Mouse (Mus musculus) midbrain, embryonic 16.5 days (tissue): ENCODE results near the gene Olfr1118. TPM values are rescaled to one million over a fixed set of nuclear protein-coding genes. Genes with fewer than 3 reads are reported as not detected.
"Not testable (repeated sequence)": the region's sequence is repeated elsewhere in the genome, so short reads cannot be mapped to it uniquely, and the experiment has no call there.

Experiments used
- ATAC-seq: fragments of 200-750 bp; cut with Nextera tagmentation; 2 replicates; pipeline ENCODE4 v1.8.0; 2017; ENCODE audit warnings: moderate TSS enrichment
- H3K27ac ChIP-seq: fragments of 300-500 bp; sonication (generic); 2 replicates; pipeline ENCODE4 v1.5.1; 2014; ENCODE audit warnings: mild to moderate bottlenecking, low read length, mixed read lengths
- H3K27me3 ChIP-seq: fragments of 300-500 bp; sonication (generic); 2 replicates; pipeline ENCODE4 v1.6.1; 2014; ENCODE audit warnings: low read depth, low read length, mixed read lengths; ENCODE audit not compliant: control insufficient read depth, insufficient read depth
- H3K36me3 ChIP-seq: fragments of 300-500 bp; sonication (generic); 2 replicates; pipeline ENCODE4 v1.6.1; 2014; ENCODE audit warnings: mild to moderate bottlenecking, low read length, moderate library complexity, mixed read lengths; ENCODE audit not compliant: control insufficient read depth, insufficient read depth
- H3K4me1 ChIP-seq: fragments of 300-500 bp; sonication (generic); 2 replicates; pipeline ENCODE4 v1.6.1; 2014; ENCODE audit warnings: mild to moderate bottlenecking, low read length, mixed read lengths; ENCODE audit not compliant: control insufficient read depth, insufficient read depth
- H3K4me2 ChIP-seq: fragments of 300-500 bp; sonication (generic); 2 replicates; pipeline ENCODE4 v1.6.1; 2014; ENCODE audit warnings: mild to moderate bottlenecking, low read length, mixed read lengths
- H3K4me3 ChIP-seq: fragments of 300-500 bp; sonication (generic); 2 replicates; pipeline ENCODE4 v1.5.1; 2014; ENCODE audit warnings: low read depth, mild to moderate bottlenecking, low read length, moderate library complexity, mixed read lengths
- H3K9ac ChIP-seq: fragments of 300-500 bp; sonication (generic); 2 replicates; pipeline ENCODE4 v1.6.1; 2014; ENCODE audit warnings: low read depth, low read length, mixed read lengths
- H3K9me3 ChIP-seq: fragments of 300-500 bp; sonication (generic); replicated peaks from 2 replicates; pipeline ENCODE4 v1.6.1; 2014; ENCODE audit warnings: mild to moderate bottlenecking, low read length, mixed read lengths; ENCODE audit not compliant: control insufficient read depth, poor library complexity, severe bottlenecking
- WGBS: fragments of 180-500 bp; shearing (Covaris S2); extraction: QIAGEN DNeasy Blood & Tissue Kit; methylation state at CpG from one replicate; pipeline ENCODE4 v1.1.7; 2014; 5-methylcytosine and 5-hydroxymethylcytosine counted together
- polyA plus RNA-seq: library from polyadenylated mRNA; unstranded; fragments of >200 nt; fragmentation: Nextera tagmentation; extraction: Ambion mirVana; gene quantifications from 2 replicates; pipeline ENCODE4 v1.2.1, GENCODE M21; 2015

The Olfr1118 gene
- not detected in 2 replicates for polyA plus RNA-seq

GRCm38 (mm10) chr2:87307281-87307680, at the start of gene Olfr1118:
Gene Olfr1118 (plus strand): TSS chr2:87307581.
- H3K4me2 ChIP-seq: no peak within 1 kb of the TSS
- ATAC-seq: no peak
- WGBS: 79% methylated on average over 1 of the region's 1 CpGs
- H3K36me3 ChIP-seq: no peaks in the 10 kb centered on the region
- no peak within 1 kb of the TSS for H3K9ac ChIP-seq
- H3K9me3 ChIP-seq: no peaks in the 10 kb centered on the region
- H3K4me1 ChIP-seq: no peaks in the 10 kb centered on the region
- H3K27ac ChIP-seq: no peak within 1 kb of the TSS
- no peak within 1 kb of the TSS for H3K4me3 ChIP-seq
- H3K27me3 ChIP-seq: no peaks in the 10 kb centered on the region

DNA sequence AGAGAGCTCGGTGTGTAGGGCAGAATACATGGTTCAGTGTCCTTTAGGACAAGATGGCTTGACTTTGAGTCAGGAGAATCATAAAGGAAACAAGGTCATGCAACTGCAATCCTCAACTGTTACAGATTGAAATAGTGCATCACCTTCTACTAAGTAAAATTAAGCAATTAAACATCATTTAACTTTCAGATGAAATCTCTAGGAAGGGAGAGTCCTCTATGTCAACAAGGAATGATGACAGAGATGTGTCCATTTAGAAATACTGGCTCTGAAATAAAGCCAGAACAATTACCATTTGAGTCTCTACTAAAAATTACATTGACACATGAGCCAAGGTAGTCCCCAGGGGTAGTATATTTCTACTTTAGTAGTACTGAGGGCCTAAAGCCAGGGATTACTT, 40.1 kb upstream of the Olfr1118 start, which contains the start of gene Olfr1116:
TSS of gene Olfr1116 (plus strand) at position 301 of the 400 bp plus-strand sequence.
- Histone ChIP-seq H3K9me3 (no peaks in the 10 kb centered on the region), H3K4me2 (no peak within 1 kb of the TSS), H3K9ac (no peak within 1 kb of the TSS), H3K4me1 (no peaks in the 10 kb centered on the region), H3K27ac (no peak within 1 kb of the TSS), H3K36me3 (no peaks in the 10 kb centered on the region), H3K4me3 (no peak within 1 kb of the TSS), H3K27me3 (no peaks in the 10 kb centered on the region)
- WGBS: 83% methylated on average over 1 of the region's 1 CpGs
- no peak for ATAC-seq

DNA sequence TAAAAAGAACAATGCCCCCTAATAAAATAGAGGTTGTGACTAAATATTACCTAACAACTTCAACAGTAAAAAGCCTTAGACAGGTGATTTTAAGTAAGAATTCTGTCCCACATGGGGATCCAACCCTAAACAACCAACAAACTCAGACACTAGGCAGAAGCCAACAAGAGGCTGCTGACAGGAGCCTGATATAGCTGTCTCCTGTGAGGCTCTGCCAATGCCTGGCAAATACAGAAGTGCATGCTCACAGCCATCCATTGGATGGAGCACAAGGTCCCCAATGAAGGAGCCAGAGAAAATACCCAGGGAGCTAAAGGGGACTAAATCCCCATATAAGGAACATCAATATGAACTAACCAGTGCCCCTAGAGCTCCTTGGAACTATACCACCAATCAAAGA, 13.4 kb upstream of the Olfr1118 start:
- not testable (repeated sequence) for H3K4me3 ChIP-seq, H3K36me3 ChIP-seq, H3K27me3 ChIP-seq, H3K9ac ChIP-seq, H3K4me1 ChIP-seq, H3K9me3 ChIP-seq, ATAC-seq, H3K4me2 ChIP-seq, H3K27ac ChIP-seq

- 60% methylated on average over 2 of the region's 2 CpGs for WGBS
- ATAC-seq: no peak
- Histone ChIP-seq H3K9ac (no peak within 1 kb of the TSS), H3K27me3 (no peaks in the 10 kb centered on the region), H3K4me1 (no peaks in the 10 kb centered on the region), H3K27ac (no peak within 1 kb of the TSS), H3K4me2 (no peak within 1 kb of the TSS), H3K36me3 (no peaks in the 10 kb centered on the region), H3K4me3 (no peak within 1 kb of the TSS), H3K9me3 (no peaks in the 10 kb centered on the region)
Observed at GRCm38 (mm10) chr2:87354515-87354914, 47.1 kb downstream of the Olfr1118 start, which contains the start of gene Olfr1120. Gene Olfr1120 (plus strand): TSS chr2:87354815.

DNA sequence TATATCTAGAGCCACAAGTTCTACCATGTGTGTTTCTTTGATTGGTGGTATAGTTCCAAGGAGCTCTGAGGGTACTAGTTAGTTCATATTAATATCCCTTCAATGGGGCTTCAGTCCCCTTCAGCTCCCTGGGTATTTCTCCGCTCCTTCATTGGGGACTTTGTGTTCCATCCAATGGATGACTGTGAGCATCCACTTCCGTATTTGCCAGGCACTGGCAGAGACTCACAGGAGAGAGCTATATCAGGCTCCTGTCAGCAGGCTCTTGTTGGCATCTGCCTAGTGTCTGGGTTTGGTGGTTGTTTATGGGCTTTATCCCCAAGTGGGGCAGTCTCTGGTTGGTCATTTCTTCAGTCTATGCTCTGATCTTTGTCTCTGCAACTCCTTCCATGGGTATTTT, 52.7 kb downstream of the Olfr1118 start:
- not testable (repeated sequence) for ATAC-seq, H3K27ac ChIP-seq, H3K36me3 ChIP-seq, H3K9me3 ChIP-seq, H3K4me3 ChIP-seq, H3K4me2 ChIP-seq, H3K4me1 ChIP-seq, H3K9ac ChIP-seq, H3K27me3 ChIP-seq
- 94% methylated on average over 2 of the region's 2 CpGs for WGBS

Other genes with a start within 250 kb of the Olfr1118 start
- gene Olfr1107, start 231.8 kb upstream of the Olfr1118 start, polyA plus RNA-seq: not detected in 2 replicates
- not detected in 2 replicates for gene Olfr1109, start 211.6 kb upstream of the Olfr1118 start, polyA plus RNA-seq
- not detected in 2 replicates for gene Olfr259, start 193.0 kb upstream of the Olfr1118 start, polyA plus RNA-seq
- not detected in 2 replicates for gene Olfr1110, start 167.3 kb upstream of the Olfr1118 start, polyA plus RNA-seq
- not detected in 2 replicates for gene Olfr1111, start 155.0 kb upstream of the Olfr1118 start, polyA plus RNA-seq
- gene Olfr1112, start 119.8 kb upstream of the Olfr1118 start, polyA plus RNA-seq: not detected in 2 replicates
- gene Olfr1113, start 98.6 kb upstream of the Olfr1118 start, polyA plus RNA-seq: not detected in 2 replicates
- gene Olfr1115, start 59.6 kb upstream of the Olfr1118 start, polyA plus RNA-seq: not detected in 2 replicates
- not detected in 2 replicates for gene Olfr1116, start 40.0 kb upstream of the Olfr1118 start, polyA plus RNA-seq
- gene Olfr1120, start 47.2 kb downstream of the Olfr1118 start, polyA plus RNA-seq: not detected in 2 replicates
- gene Olfr1121, start 62.3 kb downstream of the Olfr1118 start, polyA plus RNA-seq: not detected in 2 replicates
- not detected in 2 replicates for gene Olfr1122, start 78.3 kb downstream of the Olfr1118 start, polyA plus RNA-seq
- gene Olfr1123, start 109.1 kb downstream of the Olfr1118 start, polyA plus RNA-seq: not detected in 2 replicates
- gene Olfr1124, start 122.7 kb downstream of the Olfr1118 start, polyA plus RNA-seq: 0.08 TPM in 1 of 2 replicates, not detected in the other
- gene Olfr1126, start 146.4 kb downstream of the Olfr1118 start, polyA plus RNA-seq: not detected in 2 replicates
- not detected in 2 replicates for gene Pramel7, start 189.5 kb downstream of the Olfr1118 start, polyA plus RNA-seq
- not detected in 2 replicates for gene Pramel6, start 199.0 kb downstream of the Olfr1118 start, polyA plus RNA-seq
- not detected in 2 replicates for gene Olfr153, start 224.2 kb downstream of the Olfr1118 start, polyA plus RNA-seq
- gene Olfr1128, start 238.0 kb downstream of the Olfr1118 start, polyA plus RNA-seq: not detected in 2 replicates